Mouse (Mus musculus): ENCODE measurements around the gene Dok1. TPM values are rescaled to one million over a fixed set of nuclear protein-coding genes. Genes with fewer than 3 reads are reported as not detected.

Dok1 gene
- 15.0 and 25.0 TPM in 2 replicates for total RNA-seq (2014; fragmentation: Nextera tagmentation)
- total RNA-seq (2017) = 24.2 and 46.1 TPM in 2 replicates

DNA sequence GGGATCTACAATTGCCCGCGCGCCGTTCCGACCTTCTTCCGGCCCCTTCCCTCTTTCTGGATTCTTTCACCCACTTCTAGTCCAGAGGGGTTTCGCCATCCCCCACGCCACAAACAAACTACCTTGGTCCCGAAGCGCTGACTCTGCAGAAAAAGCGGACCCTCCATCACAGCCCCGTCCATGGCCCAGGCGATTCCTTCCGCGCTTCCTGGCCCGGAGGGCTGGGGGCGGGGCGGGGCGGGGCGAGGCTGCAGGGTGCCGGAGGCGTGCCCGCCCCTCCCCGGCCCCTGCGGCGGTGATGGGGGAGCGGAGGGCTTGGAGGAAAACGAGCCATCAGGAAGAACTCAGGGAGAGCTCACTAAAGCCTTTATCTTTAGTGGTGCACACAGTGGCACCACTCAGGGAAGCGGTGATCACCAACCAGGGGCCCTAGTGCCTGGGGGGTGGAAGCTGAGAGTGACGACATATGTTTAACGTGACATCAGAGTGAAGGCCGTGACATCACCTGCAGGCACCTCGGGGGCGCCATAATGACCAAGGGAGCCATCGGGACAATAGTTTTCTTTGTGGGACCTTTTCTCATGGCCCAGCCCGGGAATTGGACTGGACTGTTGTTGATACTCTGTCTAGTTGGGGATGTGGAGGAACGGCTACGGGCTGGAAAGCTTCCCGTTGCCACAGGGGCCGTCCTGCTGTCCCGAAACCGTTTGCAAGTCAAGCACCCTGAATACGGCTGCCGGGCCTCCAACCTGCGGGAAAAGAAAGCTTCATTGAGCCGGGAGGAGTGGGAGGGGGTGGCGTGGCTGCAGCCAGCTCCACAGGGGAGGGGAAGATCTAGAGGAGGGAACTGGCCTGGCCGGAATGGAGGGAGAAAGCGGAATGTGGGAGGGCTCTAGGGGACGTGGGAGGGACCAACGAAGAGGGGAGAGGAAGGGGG, at the start of gene Dok1, which contains the start of gene Loxl3:
Gene Dok1 (minus strand): TSS at position 223 of the 937 bp plus-strand sequence.
Gene Loxl3 (plus strand): TSS at position 925 of the 937 bp plus-strand sequence.
- ATAC-seq (replicated peaks; ENCODE audit: low FRiP score, low TSS enrichment, poor library complexity, severe bottlenecking) = peak; percentile 68

- no peak for ATAC-seq (replicated peaks; ENCODE audit: low FRiP score, low TSS enrichment, poor library complexity, severe bottlenecking)
Measured at GRCm38 (mm10) chr6:83080210-83080609, 46.9 kb upstream of the Dok1 start.

GRCm38 (mm10) chr6:83078324-83078858, 45.1 kb upstream of the Dok1 start:
- peak; percentile 83 for ATAC-seq (replicated peaks; ENCODE audit: low FRiP score, low TSS enrichment, poor library complexity, severe bottlenecking)

GRCm38 (mm10) chr6:83077630-83078323, 44.5 kb upstream of the Dok1 start, which contains the start of gene Pcgf1:
TSS of gene Pcgf1 (plus strand) at chr6:83077869.
- ATAC-seq (replicated peaks; ENCODE audit: low FRiP score, low TSS enrichment, poor library complexity, severe bottlenecking) = peak; percentile 30

DNA sequence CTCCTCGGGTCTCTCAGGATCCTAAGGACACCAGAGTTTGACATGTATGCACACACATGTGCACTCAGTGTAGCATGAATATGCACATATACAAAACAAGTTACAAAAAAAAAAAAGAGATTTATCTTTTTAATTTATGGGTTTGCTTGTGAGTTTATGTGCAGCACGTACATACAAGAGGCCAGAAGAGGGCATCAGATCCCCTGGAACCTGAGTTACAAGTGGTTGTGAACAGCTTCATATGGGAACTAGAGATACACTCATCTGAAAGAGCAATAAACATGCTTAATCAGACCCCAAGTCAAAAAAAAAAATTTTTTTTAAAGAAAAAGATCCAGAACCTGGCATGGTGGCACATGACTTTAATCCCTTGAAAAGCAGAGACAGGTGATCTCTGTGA, 41.7 kb upstream of the Dok1 start:
- no peak for ATAC-seq (replicated peaks; ENCODE audit: low FRiP score, low TSS enrichment, poor library complexity, severe bottlenecking)

GRCm38 (mm10) chr6:83071220-83071619, 37.9 kb upstream of the Dok1 start:
- no peak for ATAC-seq (replicated peaks; ENCODE audit: low FRiP score, low TSS enrichment, poor library complexity, severe bottlenecking)

DNA sequence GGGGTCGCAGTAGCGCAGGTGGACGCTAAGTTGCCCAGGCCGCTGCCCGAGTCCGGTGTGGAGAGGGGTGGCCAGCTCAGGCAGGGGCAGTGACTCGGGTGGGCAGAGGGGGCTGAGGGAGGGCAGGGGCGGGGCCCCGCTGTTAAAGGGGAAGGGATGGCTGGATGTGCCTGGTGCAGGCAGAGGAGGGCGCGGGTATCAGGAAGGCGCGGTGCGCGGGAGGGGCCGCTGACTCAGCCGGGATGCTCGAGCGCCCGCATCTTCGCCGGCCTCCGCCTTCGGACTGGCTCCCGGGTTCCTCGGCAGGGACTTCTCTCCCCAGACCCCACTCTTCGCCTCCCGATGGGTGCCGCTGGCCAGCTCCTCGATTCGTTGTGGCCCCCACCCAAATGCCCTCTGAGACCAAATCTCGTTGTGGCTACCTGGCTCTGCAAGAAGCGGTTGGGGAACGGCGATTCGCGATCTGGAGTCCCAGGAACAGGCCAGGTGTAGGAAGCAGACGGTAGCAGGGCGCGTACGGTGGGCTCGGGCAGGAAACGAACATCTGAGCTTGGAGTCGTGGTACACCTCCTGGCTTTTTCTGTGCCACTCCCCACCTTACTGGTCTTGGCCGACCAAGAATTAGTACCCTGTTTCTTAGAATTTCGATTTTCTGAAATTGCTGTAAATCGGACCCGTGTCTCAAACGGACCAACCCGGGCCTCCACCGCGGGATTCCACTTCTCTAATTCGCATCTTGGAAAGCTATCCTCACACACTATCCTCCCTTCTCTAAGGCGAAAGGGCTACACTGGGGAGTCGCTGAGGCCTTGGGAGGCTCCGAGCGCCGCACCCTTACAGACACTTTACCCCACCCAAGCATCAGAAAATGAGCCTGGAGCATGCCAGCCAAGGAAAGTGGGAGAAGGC, 37.3 kb upstream of the Dok1 start:
- ATAC-seq (replicated peaks; ENCODE audit: low FRiP score, low TSS enrichment, poor library complexity, severe bottlenecking) = no peak

DNA sequence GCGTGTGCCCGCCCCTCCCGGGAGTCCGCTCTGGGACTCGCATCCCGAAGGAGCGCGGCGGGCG, 36.8 kb upstream of the Dok1 start, which contains the start of gene Tlx2:
Gene Tlx2 (minus strand): TSS at position 47 of the 64 bp plus-strand sequence.
- no peak for ATAC-seq (replicated peaks; ENCODE audit: low FRiP score, low TSS enrichment, poor library complexity, severe bottlenecking)

DNA sequence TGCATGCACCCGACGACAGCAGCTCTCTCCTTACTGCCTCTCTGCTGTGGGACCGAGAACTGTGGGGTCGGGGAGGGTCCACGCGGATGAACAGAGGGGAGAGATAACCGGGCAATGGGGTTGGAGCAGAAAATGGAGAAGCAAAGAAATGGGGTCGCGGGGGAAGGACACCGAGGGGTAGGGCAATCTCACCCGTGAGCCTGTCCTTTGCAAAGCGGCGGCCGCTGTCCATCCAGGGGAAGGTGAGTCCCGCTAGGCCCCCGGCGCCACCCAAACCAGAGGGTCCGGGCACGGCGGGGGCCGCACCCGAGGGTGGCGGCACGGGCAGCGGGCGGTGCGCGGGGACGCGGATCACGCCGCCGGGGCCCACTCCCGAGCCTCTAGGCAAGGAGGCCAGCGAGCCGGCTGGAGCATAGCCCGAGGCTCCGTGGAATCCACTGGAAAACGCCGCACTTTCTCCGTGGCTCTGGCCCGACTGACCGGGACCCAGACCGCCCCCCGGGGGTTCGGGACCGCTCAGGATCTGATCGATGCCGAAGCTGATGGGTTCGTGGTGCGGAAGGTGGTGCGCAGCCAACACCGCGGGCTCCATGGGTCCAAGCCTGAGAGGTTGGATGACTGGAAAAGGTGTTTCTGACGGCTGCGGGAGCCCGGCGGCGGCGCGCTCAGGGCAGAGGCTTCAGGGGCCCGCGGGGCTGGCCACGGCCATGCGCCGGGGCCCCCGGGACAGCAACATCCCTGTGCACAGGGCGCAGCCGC, 36.4 kb upstream of the Dok1 start:
- no peak for ATAC-seq (replicated peaks; ENCODE audit: low FRiP score, low TSS enrichment, poor library complexity, severe bottlenecking)

DNA sequence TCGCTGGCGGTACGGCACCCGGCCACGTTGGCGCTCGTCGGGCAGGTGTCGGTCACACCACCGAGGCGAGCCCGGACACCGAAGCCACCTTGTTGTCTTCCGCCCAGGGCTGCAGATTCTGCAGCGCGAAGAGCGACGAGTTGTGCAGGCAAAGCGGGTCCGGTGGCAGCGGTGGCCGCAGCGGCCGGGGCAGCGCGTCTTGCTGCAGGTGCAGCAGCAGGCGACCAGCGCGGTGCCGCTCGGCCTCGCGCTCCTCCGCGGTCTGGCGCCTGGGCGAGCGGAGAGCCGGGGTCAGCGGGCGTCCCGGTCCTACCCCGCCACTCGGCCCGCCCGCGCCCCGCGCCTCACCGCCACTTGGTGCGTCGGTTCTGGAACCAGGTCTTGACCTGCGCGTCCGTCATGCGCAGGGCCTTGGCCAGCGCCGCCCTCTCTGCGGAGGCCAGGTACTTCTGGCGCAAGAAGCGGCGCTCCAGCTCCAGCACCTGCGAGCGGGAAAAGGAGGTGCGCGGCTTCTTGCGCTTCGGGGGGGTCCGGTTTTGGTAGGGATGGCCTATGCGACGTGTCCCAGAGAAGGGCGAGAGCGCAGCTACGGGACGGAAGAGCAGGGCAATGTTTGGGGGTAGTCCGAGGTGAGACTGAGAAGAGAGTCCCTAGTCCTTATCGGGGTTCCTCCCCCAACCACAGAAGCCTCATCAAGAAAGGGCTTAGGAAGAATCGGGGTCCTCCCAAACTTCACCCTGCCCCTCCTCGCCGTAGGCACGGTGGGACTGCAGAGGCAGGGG, 35.6 kb upstream of the Dok1 start:
- ATAC-seq (replicated peaks; ENCODE audit: low FRiP score, low TSS enrichment, poor library complexity, severe bottlenecking) = no peak

DNA sequence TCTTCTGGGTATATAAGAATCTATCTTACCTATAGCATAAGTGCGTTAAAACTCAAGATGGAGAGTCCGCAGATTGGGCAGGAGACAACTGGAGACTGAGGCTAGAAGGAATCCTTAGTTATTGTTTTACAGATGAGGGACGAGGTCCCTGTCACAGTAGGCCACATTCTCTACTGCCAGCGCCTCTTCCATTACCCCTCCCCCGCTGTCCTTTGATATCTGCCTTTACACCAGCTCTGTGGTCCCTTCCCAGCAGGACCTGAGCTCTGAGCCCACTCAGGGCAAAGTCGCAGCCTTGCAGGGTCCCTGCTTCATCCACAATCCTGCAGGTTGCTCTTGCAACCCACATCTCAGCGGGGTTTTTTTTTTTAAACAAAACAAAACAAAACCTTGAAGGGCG, 35.0 kb upstream of the Dok1 start:
- ATAC-seq (replicated peaks; ENCODE audit: low FRiP score, low TSS enrichment, poor library complexity, severe bottlenecking) = no peak

GRCm38 (mm10) chr6:83066441-83066840, 33.2 kb upstream of the Dok1 start:
- no peak for ATAC-seq (replicated peaks; ENCODE audit: low FRiP score, low TSS enrichment, poor library complexity, severe bottlenecking)

- no peak for ATAC-seq (replicated peaks; ENCODE audit: low FRiP score, low TSS enrichment, poor library complexity, severe bottlenecking)
Measured at GRCm38 (mm10) chr6:83065995-83066394, 32.7 kb upstream of the Dok1 start.

DNA sequence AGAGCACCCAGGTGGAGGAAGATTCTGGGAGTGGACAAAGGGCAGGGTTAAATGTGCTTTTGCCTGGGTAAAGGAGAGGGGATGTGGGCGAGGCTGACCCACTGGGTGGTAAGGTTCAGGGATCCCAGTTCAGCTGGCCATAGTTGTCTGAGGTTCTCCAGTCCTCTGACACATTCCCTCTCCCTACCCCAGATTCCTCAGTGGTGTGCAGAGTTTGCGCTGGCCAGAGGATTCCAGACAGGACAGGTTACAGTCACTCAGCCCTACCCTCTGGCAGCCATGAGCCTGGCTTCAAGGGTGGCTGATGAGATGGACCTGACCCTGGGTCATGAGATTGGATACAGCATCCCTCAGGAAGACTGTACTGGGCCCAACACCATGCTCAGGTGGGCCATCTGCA, 25.5 kb upstream of the Dok1 start:
- no peak for ATAC-seq (replicated peaks; ENCODE audit: low FRiP score, low TSS enrichment, poor library complexity, severe bottlenecking)

DNA sequence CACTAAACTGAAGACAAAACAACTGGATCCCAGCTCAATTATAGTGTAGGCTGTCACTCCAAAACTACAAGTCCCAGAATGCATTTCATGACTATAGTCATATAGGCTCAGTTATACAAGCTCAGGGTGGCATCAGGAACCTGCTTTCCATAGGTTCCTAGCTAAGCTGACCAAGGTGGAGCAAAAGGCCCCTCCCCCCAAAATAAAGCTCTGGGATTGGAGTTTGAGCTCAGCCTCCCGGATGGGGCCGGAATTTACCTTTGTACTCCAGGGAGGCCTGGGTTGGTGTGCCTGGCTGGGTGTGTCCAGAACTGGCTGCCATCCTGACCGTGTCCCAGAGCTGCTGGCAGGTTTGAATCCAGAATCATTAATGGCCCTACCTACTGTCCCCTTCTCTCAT, 24.5 kb upstream of the Dok1 start, which contains the start of gene Dqx1:
Gene Dqx1 (plus strand): TSS at position 55 of the 400 bp plus-strand sequence.
- no peak for ATAC-seq (replicated peaks; ENCODE audit: low FRiP score, low TSS enrichment, poor library complexity, severe bottlenecking)

DNA sequence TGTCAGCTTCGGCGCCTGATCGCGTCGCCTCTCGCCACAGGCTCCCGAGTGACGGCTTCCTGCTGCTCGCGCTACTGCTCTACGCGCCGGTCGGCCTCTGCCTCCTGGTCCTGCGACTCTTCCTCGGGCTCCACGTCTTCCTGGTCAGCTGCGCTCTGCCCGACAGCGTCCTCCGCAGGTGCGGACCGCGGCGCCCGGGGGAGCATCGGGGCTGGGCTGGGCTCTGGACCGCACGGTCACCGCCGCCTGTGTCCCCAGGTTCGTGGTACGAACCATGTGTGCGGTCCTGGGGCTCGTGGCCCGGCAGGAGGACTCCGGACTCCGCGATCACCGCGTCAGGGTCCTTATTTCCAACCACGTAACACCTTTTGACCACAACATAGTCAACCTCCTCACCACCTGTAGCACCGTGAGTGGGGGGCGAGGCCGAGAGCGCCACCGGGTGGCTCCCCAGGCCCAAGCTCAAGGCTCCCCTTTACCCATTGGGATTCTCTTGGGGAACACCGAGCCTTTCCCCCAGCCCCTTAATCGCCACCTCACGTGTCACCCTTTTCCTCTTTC, 21.7 kb upstream of the Dok1 start, which contains the start of gene Htra2:
Gene Htra2 (minus strand): TSS at position 403 of the 561 bp plus-strand sequence.
- ATAC-seq (replicated peaks; ENCODE audit: low FRiP score, low TSS enrichment, poor library complexity, severe bottlenecking) = no peak

DNA sequence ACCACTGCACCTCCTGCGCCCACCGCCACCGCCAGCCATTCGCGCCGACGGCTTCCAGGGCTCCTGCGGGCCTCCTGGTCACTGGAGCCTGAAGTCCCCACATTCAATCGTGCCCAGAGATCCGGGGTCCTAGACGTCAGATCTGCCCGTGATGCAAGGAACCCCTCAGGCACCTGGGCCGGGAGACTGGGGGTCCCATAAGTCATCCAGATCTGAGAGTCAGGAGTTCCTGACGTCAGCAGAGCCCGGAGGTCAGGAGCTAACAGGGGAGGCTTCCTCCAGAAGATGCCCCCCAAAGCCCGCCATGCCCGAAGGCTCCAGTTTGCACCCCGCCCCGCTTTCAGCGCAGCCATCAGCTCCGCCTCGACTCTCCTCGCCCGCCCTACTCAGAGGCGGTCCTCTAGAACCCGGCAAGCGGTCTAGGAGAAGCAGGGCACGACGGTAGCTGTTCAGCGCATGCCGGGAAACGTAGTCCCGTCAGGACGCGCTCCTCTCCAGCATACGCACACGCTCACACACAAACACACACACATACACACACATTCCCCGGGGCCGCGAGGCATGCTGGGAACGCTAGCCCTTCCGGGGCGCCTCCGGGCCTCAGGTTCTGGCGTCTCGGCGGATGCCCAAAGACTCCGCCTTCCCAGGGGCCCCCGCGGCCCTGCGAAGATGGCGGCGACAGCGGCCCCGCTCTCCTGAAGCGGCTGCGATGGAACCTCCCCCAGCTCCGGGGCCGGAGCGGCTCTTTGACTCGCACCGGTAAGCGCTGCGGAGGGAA, 21.0 kb upstream of the Dok1 start, which contains the start of gene Aup1:
Gene Aup1 (plus strand): TSS at position 448 of the 778 bp plus-strand sequence.
- peak; percentile 88 for ATAC-seq (replicated peaks; ENCODE audit: low FRiP score, low TSS enrichment, poor library complexity, severe bottlenecking)
